Mouse (Mus musculus) adrenal gland, adult 2 months (tissue): ENCODE measurements around the gene Gfod1. TPM values are rescaled to one million over a fixed set of nuclear protein-coding genes. Genes with fewer than 3 reads are reported as not detected.

Experiments used
- DNase-seq: peaks from one replicate; pipeline ENCODE4 v3.0.0; 2021
- polyA plus RNA-seq: library from polyadenylated mRNA; depleted of rRNA; stranded (reverse); fragments of >200 nt; gene quantifications from 2 replicates; pipeline ENCODE4 v1.2.3, GENCODE M21; 2012
- total RNA-seq, 2 experiments: library from RNA; stranded (reverse); gene quantifications; 2 replicates each; pipeline ENCODE4 v1.2.3; 2021

Gene Gfod1
- total and polyA plus RNA-seq, 3 experiments = 3.0 to 10.1 (median 8.4) TPM

GRCm38 (mm10) chr13:43231965-43232860, 71.8 kb downstream of the Gfod1 start:
- DNase-seq = peak; percentile 83

GRCm38 (mm10) chr13:43230842-43231241, 73.1 kb downstream of the Gfod1 start:
- no peak for DNase-seq

GRCm38 (mm10) chr13:43230238-43230637, 73.7 kb downstream of the Gfod1 start:
- DNase-seq = no peak

GRCm38 (mm10) chr13:43229767-43230166, 74.2 kb downstream of the Gfod1 start:
- DNase-seq = no peak

- no peak for DNase-seq
Observed at GRCm38 (mm10) chr13:43228141-43228540, 75.8 kb downstream of the Gfod1 start.

- no peak for DNase-seq
Observed at GRCm38 (mm10) chr13:43226041-43226440, 77.9 kb downstream of the Gfod1 start.

- no peak for DNase-seq
Observed at GRCm38 (mm10) chr13:43225161-43225560, 78.8 kb downstream of the Gfod1 start.

- no peak for DNase-seq
Observed at GRCm38 (mm10) chr13:43222084-43222483, 81.9 kb downstream of the Gfod1 start.

GRCm38 (mm10) chr13:43221290-43221689, 82.7 kb downstream of the Gfod1 start:
- DNase-seq = no peak

GRCm38 (mm10) chr13:43220635-43221034, 83.3 kb downstream of the Gfod1 start:
- no peak for DNase-seq

GRCm38 (mm10) chr13:43218764-43219163, 85.2 kb downstream of the Gfod1 start:
- DNase-seq = no peak

GRCm38 (mm10) chr13:43218284-43218683, 85.7 kb downstream of the Gfod1 start:
- DNase-seq = no peak

- no peak for DNase-seq
Observed at GRCm38 (mm10) chr13:43217686-43218085, 86.3 kb downstream of the Gfod1 start.

GRCm38 (mm10) chr13:43217059-43217458, 86.9 kb downstream of the Gfod1 start:
- no peak for DNase-seq

GRCm38 (mm10) chr13:43215994-43216706, 87.8 kb downstream of the Gfod1 start:
- no peak for DNase-seq

GRCm38 (mm10) chr13:43215144-43215993, 88.6 kb downstream of the Gfod1 start:
- DNase-seq = no peak

GRCm38 (mm10) chr13:43212338-43212737, 91.6 kb downstream of the Gfod1 start:
- peak; percentile 89 for DNase-seq

- DNase-seq = no peak
Observed at GRCm38 (mm10) chr13:43210956-43211355, 93.0 kb downstream of the Gfod1 start.

- no peak for DNase-seq
Observed at GRCm38 (mm10) chr13:43209560-43209959, 94.4 kb downstream of the Gfod1 start.

GRCm38 (mm10) chr13:43208914-43209439, 95.0 kb downstream of the Gfod1 start:
- DNase-seq = no peak

GRCm38 (mm10) chr13:43206118-43206683, 97.8 kb downstream of the Gfod1 start:
- no peak for DNase-seq

- DNase-seq = peak; percentile 72
Observed at GRCm38 (mm10) chr13:43203641-43204040, 100.3 kb downstream of the Gfod1 start.
